Mouse (Mus musculus): ENCODE measurements around the gene Gdf15.

DNA sequence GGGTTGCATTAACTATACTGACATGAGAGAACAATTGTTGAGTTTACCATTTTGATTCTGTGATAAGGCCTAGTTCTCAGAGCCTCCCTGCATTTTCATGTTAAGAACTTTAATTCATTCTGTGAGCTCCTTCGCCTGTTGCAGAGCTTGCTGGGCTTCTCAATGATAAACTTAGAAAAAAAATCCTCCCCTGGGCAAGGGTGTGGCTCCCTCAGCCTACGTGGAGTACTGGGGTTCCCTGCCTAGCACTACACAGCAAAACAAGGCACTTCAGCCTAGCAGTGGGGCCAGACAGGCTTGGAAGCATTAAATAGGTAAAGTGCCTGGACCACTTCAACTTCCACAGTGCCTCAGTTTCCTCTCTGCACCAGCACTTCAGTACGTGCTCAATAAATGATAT lies 49.2 kb upstream of the Gdf15 start:
- TF ChIP-seq CTCF (IDR thresholded peaks at IDR 0.05; ENCODE audit: low read depth, low read length): no peak
- no peak for TF ChIP-seq POLR2A (IDR thresholded peaks at IDR 0.05; ENCODE audit: insufficient read depth, low read length)
